Mouse (Mus musculus) adipose tissue, adult 10 weeks (tissue): ENCODE data around the gene Slitrk4. TPM values are rescaled to one million over a fixed set of nuclear protein-coding genes. Genes with fewer than 3 reads are reported as not detected.

ENCODE experiments used
- polyA plus RNA-seq: library from polyadenylated mRNA; stranded (reverse); fragments of 350-450 nt; fragmentation: Illumina TruSeq; extraction: RNeasy Lipid Tissue Mini Kit (QIAGEN cat#74804); gene quantifications from one replicate; pipeline ENCODE4 v1.2.3, GENCODE M21; 2014; ENCODE audit warnings: low read depth, low replicate concordance

The Slitrk4 gene
- 0.21 TPM for polyA plus RNA-seq

GRCm38 (mm10) chrX:64276290-64277125 lies at the start of gene Slitrk4:
Slitrk4 (minus strand) TSS chrX:64276996.

Other genes with a start within 250 kb of the Slitrk4 start
- 6.4 TPM for gene Gm6760, start 124.8 kb downstream of the Slitrk4 start, polyA plus RNA-seq
- 0.42 TPM for gene 3830417A13Rik, start 103.4 kb downstream of the Slitrk4 start, polyA plus RNA-seq